Mouse (Mus musculus) cerebellum, adult 18-20 months (tissue): ENCODE data around the gene Tmeff1.

Experiments used
- DNase-seq, 2 experiments: peaks; one replicate each; pipeline ENCODE4 v3.0.0; 2021

Gene Tmeff1

GRCm38 (mm10) chr4:48584421-48585240 lies at the start of gene Tmeff1:
Tmeff1 (plus strand) TSS chr4:48585174.
- DNase-seq = no peak

DNA sequence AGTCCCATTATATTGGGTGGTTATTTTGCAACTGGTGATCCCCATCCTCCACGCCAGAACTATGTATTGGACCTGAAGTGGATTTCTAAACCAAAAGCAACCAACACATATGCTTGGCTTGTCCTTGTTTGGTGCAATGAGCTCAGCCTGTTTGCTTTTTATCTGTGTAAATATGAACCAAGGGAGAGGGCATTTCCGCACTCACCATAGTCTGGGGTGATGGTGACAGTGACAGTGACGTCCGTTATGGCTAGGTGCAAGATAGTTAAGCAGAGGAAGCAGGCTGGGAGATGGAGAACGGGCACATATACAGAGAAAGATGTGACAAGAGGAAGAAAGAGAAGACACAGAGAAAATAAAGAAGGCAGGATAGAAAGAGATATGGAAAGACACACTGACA lies 48.7 kb upstream of the Tmeff1 start:
- no peak for DNase-seq

DNA sequence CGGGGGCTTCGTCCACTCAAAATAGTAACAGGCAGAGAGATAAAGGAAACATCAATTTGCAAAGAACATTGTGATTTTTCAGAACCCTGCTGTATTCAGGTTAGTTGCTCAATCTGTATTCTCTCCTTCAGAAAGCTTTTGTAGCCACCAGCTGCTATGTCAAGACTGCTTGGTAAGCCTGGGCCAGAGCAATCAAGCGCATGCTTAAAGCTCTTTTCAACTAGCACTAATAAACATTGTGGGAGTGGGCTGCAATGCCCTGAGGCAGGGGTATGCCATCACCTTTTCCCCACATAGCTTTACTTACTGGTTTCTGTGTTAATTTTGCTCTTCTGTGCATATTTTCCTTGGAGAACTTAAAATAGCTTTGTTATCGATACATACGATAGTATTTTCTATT lies 48.0 kb upstream of the Tmeff1 start:
- no peak for DNase-seq

DNA sequence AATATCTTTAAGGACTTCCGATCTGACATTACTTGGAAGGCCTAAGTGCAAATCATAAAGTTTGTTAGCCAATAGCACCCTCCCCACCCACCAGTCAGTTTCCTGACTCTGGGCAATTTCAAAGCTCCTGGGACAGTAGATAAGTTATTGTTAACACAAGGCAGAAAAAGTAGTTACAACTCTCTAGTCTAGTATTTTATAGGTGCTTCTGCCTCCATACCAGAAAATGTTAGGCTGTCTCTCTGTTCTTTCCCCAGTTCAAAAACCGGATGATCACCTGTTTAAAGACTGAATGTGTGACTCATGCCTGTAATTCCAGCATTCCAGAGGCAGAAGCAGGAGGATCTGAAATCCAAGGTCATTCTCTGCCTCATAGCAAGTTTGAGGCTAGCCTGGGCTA lies 46.4 kb upstream of the Tmeff1 start:
- no peak for DNase-seq

DNA sequence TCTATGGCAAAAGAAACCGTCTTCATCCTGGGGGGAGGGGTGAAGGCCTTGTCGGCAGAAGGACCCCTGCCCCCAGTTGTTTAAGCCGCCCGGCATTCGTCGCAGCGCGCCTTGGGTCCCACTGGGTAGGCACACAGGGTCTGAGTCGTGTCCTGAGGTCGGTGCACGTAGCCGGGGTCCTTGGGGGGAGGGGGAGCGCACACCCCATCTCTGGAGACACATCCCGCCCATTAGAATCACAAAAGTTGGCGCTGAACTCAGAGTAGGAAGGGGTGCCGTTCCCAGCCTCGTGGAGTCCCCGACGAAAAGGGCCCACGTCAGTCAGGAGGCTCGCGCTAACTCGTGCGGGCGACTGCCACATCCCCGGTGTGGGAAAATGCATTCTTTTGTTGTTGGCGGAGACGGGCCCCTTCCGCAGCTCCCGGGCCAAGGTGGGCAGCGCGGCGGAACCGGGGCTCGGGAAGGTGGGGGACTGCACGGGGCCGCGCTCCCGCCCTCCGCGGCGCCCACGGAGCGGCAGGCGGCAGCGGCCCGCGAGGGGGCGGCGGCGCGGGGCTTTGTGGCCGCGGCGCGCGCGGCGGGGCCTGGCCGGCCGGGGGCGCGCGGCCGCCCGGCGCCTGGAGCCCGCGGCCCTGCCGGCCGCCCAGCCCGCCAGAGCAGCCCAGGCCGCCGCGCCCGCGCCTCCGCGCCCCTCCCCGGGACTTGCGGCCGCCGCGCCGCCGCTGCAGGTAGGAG lies 45.0 kb upstream of the Tmeff1 start, which contains the start of gene Msantd3:
Msantd3 (plus strand) TSS at position 95 of the 735 bp plus-strand sequence.
- DNase-seq = peak; percentile 51 to 73

GRCm38 (mm10) chr4:48540576-48541111 lies 44.3 kb upstream of the Tmeff1 start:
- DNase-seq = peak in 1 of 2 experiments; percentile 38

DNA sequence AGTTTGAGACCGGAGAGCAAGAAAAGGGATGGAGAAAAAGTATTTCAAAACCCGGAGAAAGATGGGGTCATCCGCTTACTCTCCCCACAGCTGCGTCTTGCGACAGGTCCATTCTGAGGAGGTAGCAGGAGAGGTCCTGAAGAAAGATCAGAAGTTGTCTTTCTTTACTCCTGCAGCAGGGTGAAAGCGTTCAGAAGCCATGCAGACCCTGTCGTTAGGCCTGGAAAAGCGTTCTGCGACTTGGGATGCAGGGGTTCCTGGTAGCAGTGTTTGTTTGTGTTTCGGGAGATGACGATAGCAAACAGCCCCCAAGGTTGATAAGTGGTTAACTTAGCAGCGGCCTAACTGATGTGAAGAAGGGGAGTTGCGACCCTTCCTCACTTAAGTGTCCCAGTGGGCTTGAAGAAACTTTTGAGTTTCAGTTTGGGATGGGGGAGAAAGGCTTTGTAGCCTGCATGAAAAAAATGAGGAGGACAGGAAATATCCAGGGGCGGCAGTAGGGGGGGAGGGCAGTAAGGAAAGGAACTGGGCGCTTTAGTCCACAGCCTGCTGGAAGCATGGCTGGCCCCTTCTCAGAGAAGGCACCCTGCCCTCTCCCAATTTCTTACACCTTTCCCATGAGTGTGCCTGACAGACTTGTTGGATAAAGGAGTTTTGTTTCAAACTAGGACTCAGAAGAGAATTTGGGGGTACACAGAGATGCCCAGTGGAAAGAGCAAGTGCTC lies 43.3 kb upstream of the Tmeff1 start:
- no peak for DNase-seq

GRCm38 (mm10) chr4:48542351-48542750 lies 42.6 kb upstream of the Tmeff1 start:
- DNase-seq = no peak

- DNase-seq = no peak
Measured at GRCm38 (mm10) chr4:48543071-48543865, 41.7 kb upstream of the Tmeff1 start.

- DNase-seq = no peak
Measured at GRCm38 (mm10) chr4:48544141-48544540, 40.8 kb upstream of the Tmeff1 start.

DNA sequence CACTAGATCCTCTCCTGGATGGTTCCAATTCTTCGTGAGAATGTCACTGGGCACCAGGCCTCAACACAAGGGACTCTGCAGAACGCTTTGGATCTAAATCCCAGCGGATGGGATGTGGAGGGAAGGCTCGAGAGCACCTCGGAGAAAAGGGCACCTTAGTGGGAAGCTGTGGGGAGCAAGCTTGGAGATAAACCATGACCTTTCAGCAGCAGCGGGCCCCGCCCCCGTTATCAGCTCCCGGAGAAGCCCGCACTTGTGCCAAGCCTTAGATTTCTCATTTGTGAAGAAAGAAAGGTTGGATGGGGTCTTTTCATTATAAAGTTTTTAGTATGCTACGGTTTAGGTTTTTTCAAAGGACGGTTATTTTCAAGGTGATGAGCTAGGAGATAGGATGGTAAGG lies 39.0 kb upstream of the Tmeff1 start:
- no peak for DNase-seq

- DNase-seq = no peak
Measured at GRCm38 (mm10) chr4:48546568-48547496, 38.1 kb upstream of the Tmeff1 start.

DNA sequence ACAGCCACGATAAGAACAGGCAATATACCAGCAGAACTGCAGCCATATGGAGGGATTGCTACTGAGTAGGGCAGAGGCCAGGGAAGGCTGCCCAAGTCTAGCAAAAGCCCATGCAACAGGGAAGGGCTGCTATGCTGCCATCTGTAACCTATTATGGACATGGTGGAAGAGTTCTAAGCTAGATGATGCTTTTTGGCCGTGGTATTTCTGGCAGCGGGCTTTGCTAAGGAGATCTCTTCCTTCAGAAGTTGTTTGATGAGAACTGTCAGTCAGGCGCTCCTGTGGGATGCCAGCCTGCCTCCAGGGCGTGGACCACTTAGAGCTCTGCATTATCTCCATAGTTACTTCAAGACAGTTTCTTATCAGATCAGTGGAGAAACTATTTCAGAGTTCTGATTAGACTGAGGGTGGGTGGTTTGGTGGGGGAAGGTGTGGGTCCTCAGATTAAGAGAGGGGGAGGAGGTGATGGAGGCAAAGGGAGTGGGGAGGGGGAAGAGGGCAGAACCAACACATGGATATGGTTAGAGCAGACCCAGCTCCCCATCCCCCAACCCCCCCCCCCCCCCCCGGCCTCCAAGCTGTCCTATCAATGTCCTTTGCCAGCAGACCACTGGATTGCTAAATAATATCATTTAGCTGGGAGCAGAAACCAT lies 36.5 kb upstream of the Tmeff1 start:
- peak; percentile 37 to 45 for DNase-seq

- no peak for DNase-seq
Measured at GRCm38 (mm10) chr4:48549661-48550060, 35.3 kb upstream of the Tmeff1 start.

- DNase-seq = no peak
Measured at GRCm38 (mm10) chr4:48552486-48553064, 32.4 kb upstream of the Tmeff1 start.

GRCm38 (mm10) chr4:48554132-48554531 lies 30.8 kb upstream of the Tmeff1 start:
- no peak for DNase-seq

GRCm38 (mm10) chr4:48555729-48556128 lies 29.2 kb upstream of the Tmeff1 start:
- DNase-seq = peak; percentile 51 to 54

DNA sequence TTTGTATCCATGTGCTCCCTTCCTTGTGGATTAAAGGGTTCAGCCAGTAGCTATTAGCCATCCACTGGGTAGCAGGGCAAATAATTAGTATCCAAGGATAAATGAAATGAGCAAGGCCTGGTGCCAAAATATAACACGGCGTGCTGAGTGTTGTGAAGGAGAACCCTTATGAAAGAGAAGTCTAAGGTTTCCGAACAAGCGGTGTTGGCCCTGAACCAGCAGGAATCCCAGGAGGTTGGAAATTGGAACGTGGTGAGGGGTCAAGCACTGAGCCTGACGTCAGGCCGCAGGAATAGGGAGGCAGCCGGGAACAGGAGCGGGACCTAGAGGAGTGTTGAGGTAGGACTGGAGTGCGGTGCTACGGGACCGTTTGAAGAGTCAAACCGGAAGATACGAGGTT lies 25.3 kb upstream of the Tmeff1 start:
- DNase-seq = no peak

DNA sequence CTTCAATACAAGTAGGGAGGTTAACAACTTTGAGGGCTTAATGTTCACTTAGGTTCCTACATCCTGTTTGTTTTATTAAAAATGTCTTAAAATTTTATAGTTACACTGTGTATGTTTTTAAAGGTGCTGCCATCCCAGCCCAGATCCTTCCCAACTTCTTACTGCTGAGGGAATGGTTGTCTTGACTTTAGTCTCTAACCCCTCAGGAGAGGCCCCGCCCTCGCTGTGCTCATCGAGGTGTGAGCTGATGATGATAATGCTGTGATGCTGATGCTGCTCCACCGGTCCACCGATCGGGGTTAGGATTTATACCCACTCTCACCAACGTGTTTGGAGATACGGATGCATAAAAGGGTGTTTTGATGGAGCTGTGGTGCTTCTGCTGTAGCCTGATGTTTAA lies 23.1 kb upstream of the Tmeff1 start:
- no peak for DNase-seq

GRCm38 (mm10) chr4:48564962-48565361 lies 20.0 kb upstream of the Tmeff1 start:
- no peak for DNase-seq
